Mouse (Mus musculus) myocyte (in vitro differentiated cells): Measurements from ENCODE around the gene Rad51b. TPM values are rescaled to one million over a fixed set of nuclear protein-coding genes. Genes with fewer than 3 reads are reported as not detected.

Experiments used
- H3K27me3 ChIP-seq: one replicate; pipeline ENCODE4 v1.6.1; 2011; ENCODE audit not compliant: control insufficient read depth, insufficient read depth, insufficient read length
- H3K36me3 ChIP-seq: one replicate; pipeline ENCODE4 v1.6.1; 2011; ENCODE audit not compliant: control insufficient read depth, insufficient read depth
- H3K4me2 ChIP-seq: one replicate; pipeline ENCODE4 v1.6.1; 2011; ENCODE audit warnings: low read depth, control low read depth
- H3K4me3 ChIP-seq: one replicate; pipeline ENCODE4 v1.5.1; 2011; ENCODE audit warnings: mild to moderate bottlenecking, control low read depth, moderate library complexity
- H3K79me2 ChIP-seq: one replicate; pipeline ENCODE4 v1.6.1; 2011; ENCODE audit not compliant: control insufficient read depth, insufficient read depth
- H3ac ChIP-seq: one replicate; pipeline ENCODE4 v1.6.1; 2011; ENCODE audit not compliant: control insufficient read depth, insufficient read length
- CEBPB ChIP-seq: IDR thresholded peaks from 2 replicates; pipeline ENCODE4 v1.6.1; 2011; ENCODE audit warnings: mild to moderate bottlenecking, moderate library complexity; ENCODE audit not compliant: poor library complexity, insufficient read depth, severe bottlenecking
- E2F4 ChIP-seq: IDR thresholded peaks from one replicate; pipeline ENCODE4 v1.6.1; 2011; ENCODE audit warnings: mild to moderate bottlenecking, control low read depth, moderate library complexity; ENCODE audit not compliant: insufficient read depth
- MAX ChIP-seq: IDR thresholded peaks from one replicate; pipeline ENCODE4 v1.6.1; 2011; ENCODE audit warnings: low read depth, mild to moderate bottlenecking, control low read depth
- MYOD1 ChIP-seq, 3 experiments: IDR thresholded peaks; one replicate each; pipeline ENCODE4 v1.6.1; 2011; ENCODE audit warnings: control low read depth in 2 of 3, low read depth in 2 of 3, mild to moderate bottlenecking in 2 of 3, moderate library complexity in 1 of 3; ENCODE audit not compliant: insufficient read length in 2 of 3, control insufficient read depth in 1 of 3
- MYOG ChIP-seq, 3 experiments: IDR thresholded peaks; one replicate each; pipeline ENCODE4 v1.6.1; 2011; ENCODE audit warnings: control low read depth in 2 of 3, low read depth in 2 of 3, mild to moderate bottlenecking in 2 of 3; ENCODE audit not compliant: insufficient read length in 2 of 3, control insufficient read depth in 1 of 3, insufficient read depth in 1 of 3
- POLR2A ChIP-seq: IDR thresholded peaks from one replicate; pipeline ENCODE4 v1.6.1; 2011; ENCODE audit warnings: low read depth, mild to moderate bottlenecking, control low read depth, moderate library complexity; ENCODE audit not compliant: insufficient read length
- POLR2AphosphoS2 ChIP-seq: IDR thresholded peaks from one replicate; pipeline ENCODE4 v1.6.1; 2011; ENCODE audit warnings: low read depth, control low read depth; ENCODE audit not compliant: insufficient read length
- REST ChIP-seq: IDR thresholded peaks from one replicate; pipeline ENCODE4 v1.6.1; 2011; ENCODE audit warnings: mild to moderate bottlenecking, control low read depth, moderate library complexity; ENCODE audit not compliant: insufficient read depth, insufficient read length
- SRF ChIP-seq: IDR thresholded peaks from one replicate; pipeline ENCODE4 v1.6.1; 2011; ENCODE audit warnings: low read depth; ENCODE audit not compliant: control insufficient read depth, insufficient read length
- TCF12 ChIP-seq: IDR thresholded peaks from one replicate; pipeline ENCODE4 v1.6.1; 2011; ENCODE audit warnings: mild to moderate bottlenecking, control low read depth; ENCODE audit not compliant: poor library complexity, insufficient read depth, severe bottlenecking
- TCF3 ChIP-seq: IDR thresholded peaks from one replicate; pipeline ENCODE4 v1.6.1; 2011; ENCODE audit warnings: low read depth, control low read depth; ENCODE audit not compliant: insufficient read length
- USF1 ChIP-seq: IDR thresholded peaks from one replicate; pipeline ENCODE4 v1.6.1; 2011; ENCODE audit warnings: low read depth, mild to moderate bottlenecking, control low read depth, moderate library complexity
- polyA plus RNA-seq: library from polyadenylated mRNA; unstranded; fragments of >200 nt; fragmentation: generic; extraction: Trizol; gene quantifications from one replicate; pipeline ENCODE4 v1.2.1, GENCODE M21; 2012; ENCODE audit warnings: missing spikeins

Rad51b gene
- polyA plus RNA-seq, 1 experiment, result 1.8 TPM

GRCm38 (mm10) chr12:79454017-79454416 is 156.9 kb downstream of the Rad51b start:
- H3K36me3 ChIP-seq, result no peaks in the 10 kb centered on the region
- H3K4me3 ChIP-seq, result no peak overlapping the region
- H3ac ChIP-seq, result no peak overlapping the region
- H3K79me2 ChIP-seq, result no peaks in the 10 kb centered on the region
- no peak overlapping the region for H3K4me2 ChIP-seq
- no peaks in the 10 kb centered on the region for H3K27me3 ChIP-seq
- TF ChIP-seq MYOG (IDR thresholded peaks at IDR 0.05; ENCODE audit: control insufficient read depth in 1 of 3, insufficient read depth in 1 of 3, insufficient read length in 2 of 3, low read depth in 2 of 3) (no peak), CEBPB (no peak)

- no peaks in the 10 kb centered on the region for H3K36me3 ChIP-seq
- no peak overlapping the region for H3K4me2 ChIP-seq
- no peaks in the 10 kb centered on the region for H3K27me3 ChIP-seq
- no peaks in the 10 kb centered on the region for H3K79me2 ChIP-seq
- no peak overlapping the region for H3K4me3 ChIP-seq
- no peak overlapping the region for H3ac ChIP-seq
- no peak for TF ChIP-seq TCF3
- no peak for TF ChIP-seq SRF
- no peak for TF ChIP-seq USF1
- no peak for TF ChIP-seq MAX
- TF ChIP-seq E2F4, result no peak
- TF ChIP-seq POLR2AphosphoS2, result no peak
These were observed 158.2 kb downstream of the Rad51b start for GRCm38 (mm10) chr12:79455061-79455847.

GRCm38 (mm10) chr12:79455848-79456164 is 158.7 kb downstream of the Rad51b start:
- no peaks in the 10 kb centered on the region for H3K79me2 ChIP-seq
- H3ac ChIP-seq, result no peak overlapping the region
- no peak overlapping the region for H3K4me3 ChIP-seq
- no peak overlapping the region for H3K4me2 ChIP-seq
- TF ChIP-seq USF1, result no peak
- no peak for TF ChIP-seq SRF
- TF ChIP-seq POLR2A, result no peak
- no peak for TF ChIP-seq E2F4
- TF ChIP-seq MYOD1 (IDR thresholded peaks at IDR 0.05; ENCODE audit: control insufficient read depth in 1 of 3, insufficient read length in 2 of 3, low read depth in 2 of 3), result no peak
- no peak for TF ChIP-seq MYOG (IDR thresholded peaks at IDR 0.05; ENCODE audit: control insufficient read depth in 1 of 3, insufficient read depth in 1 of 3, insufficient read length in 2 of 3, low read depth in 2 of 3)
- no peak for TF ChIP-seq TCF12
- TF ChIP-seq POLR2AphosphoS2, result no peak
- no peak for TF ChIP-seq REST
- no peak for TF ChIP-seq MAX
- TF ChIP-seq TCF3, result no peak
- TF ChIP-seq CEBPB, result no peak
- H3K36me3 ChIP-seq, result no peaks in the 10 kb centered on the region
- no peaks in the 10 kb centered on the region for H3K27me3 ChIP-seq

GRCm38 (mm10) chr12:79456251-79456650 is 159.2 kb downstream of the Rad51b start:
- no peaks in the 10 kb centered on the region for H3K36me3 ChIP-seq
- H3K4me3 ChIP-seq, result no peak overlapping the region
- H3K79me2 ChIP-seq, result no peaks in the 10 kb centered on the region
- H3ac ChIP-seq, result no peak overlapping the region
- TF ChIP-seq MYOD1 (IDR thresholded peaks at IDR 0.05; ENCODE audit: control insufficient read depth in 1 of 3, insufficient read length in 2 of 3, low read depth in 2 of 3) (no peak), TCF12 (no peak), TCF3 (no peak), MYOG (IDR thresholded peaks at IDR 0.05; ENCODE audit: control insufficient read depth in 1 of 3, insufficient read depth in 1 of 3, insufficient read length in 2 of 3, low read depth in 2 of 3) (no peak), POLR2AphosphoS2 (no peak), REST (no peak), CEBPB (no peak), POLR2A (no peak), E2F4 (no peak), SRF (no peak), MAX (no peak), USF1 (no peak)
- H3K4me2 ChIP-seq, result no peak overlapping the region
- H3K27me3 ChIP-seq, result no peaks in the 10 kb centered on the region

- H3K4me3 ChIP-seq, result no peak overlapping the region
- no peak overlapping the region for H3K4me2 ChIP-seq
- no peak overlapping the region for H3ac ChIP-seq
- no peaks in the 10 kb centered on the region for H3K27me3 ChIP-seq
- no peaks in the 10 kb centered on the region for H3K79me2 ChIP-seq
- H3K36me3 ChIP-seq, result no peaks in the 10 kb centered on the region
- TF ChIP-seq USF1, result no peak
- TF ChIP-seq REST, result no peak
- TF ChIP-seq TCF3, result no peak
- TF ChIP-seq CEBPB, result no peak
- TF ChIP-seq E2F4, result no peak
- no peak for TF ChIP-seq MYOD1 (IDR thresholded peaks at IDR 0.05; ENCODE audit: control insufficient read depth in 1 of 3, insufficient read length in 2 of 3, low read depth in 2 of 3)
- TF ChIP-seq POLR2AphosphoS2, result no peak
- no peak for TF ChIP-seq POLR2A
- TF ChIP-seq MYOG (IDR thresholded peaks at IDR 0.05; ENCODE audit: control insufficient read depth in 1 of 3, insufficient read depth in 1 of 3, insufficient read length in 2 of 3, low read depth in 2 of 3), result no peak
- no peak for TF ChIP-seq MAX
These were observed 166.3 kb downstream of the Rad51b start for GRCm38 (mm10) chr12:79463371-79463770.
